Mouse (Mus musculus): ENCODE results near the gene Npcd. TPM values are rescaled to one million over a fixed set of nuclear protein-coding genes. Genes with fewer than 3 reads are reported as not detected.

Gene Npcd
- polyA plus RNA-seq, 1 experiment from 2014 or later = 0.77 TPM

- Histone ChIP-seq H3K9me3 (ENCODE audit: control insufficient read depth, low read depth, low read length) (no peaks in the 10 kb centered on the region), H3K4me2 (replicated peaks; ENCODE audit: low read depth, low read length) (no peak overlapping the region), H3K27me3 (ENCODE audit: control insufficient read depth, insufficient read depth, low read length) (no peaks in the 10 kb centered on the region), H3K9ac (replicated peaks; ENCODE audit: low read depth, low read length) (no peak overlapping the region), H3K36me3 (ENCODE audit: control insufficient read depth, insufficient read depth, low read length) (peaks cover 11% of the 10 kb centered on the region; the same call in 1 of the 2 replicates), H3K4me3 (ENCODE audit: low read depth, low read length) (no peak overlapping the region), H3K27ac (ENCODE audit: low read length) (no peak overlapping the region), H3K4me1 (ENCODE audit: control insufficient read depth, insufficient read depth, low read length) (no peaks in the 10 kb centered on the region)
- 83% methylated on average over 7 of the region's 7 CpGs for WGBS
- ATAC-seq (ENCODE audit: insufficient number of reproducible peaks, insufficient read depth, low FRiP score, low read depth) = no peak
Measured at GRCm38 (mm10) chr15:79763601-79764246, 70.3 kb downstream of the Npcd start.

- ATAC-seq (ENCODE audit: insufficient number of reproducible peaks, insufficient read depth, low FRiP score, low read depth) = no peak
- H3K27me3 ChIP-seq (ENCODE audit: control insufficient read depth, insufficient read depth, low read length) = no peaks in the 10 kb centered on the region
- no peaks in the 10 kb centered on the region for H3K4me1 ChIP-seq (ENCODE audit: control insufficient read depth, insufficient read depth, low read length)
- no peak overlapping the region for H3K27ac ChIP-seq (ENCODE audit: low read length)
- no peak overlapping the region for H3K9ac ChIP-seq (replicated peaks; ENCODE audit: low read depth, low read length)
- H3K36me3 ChIP-seq (ENCODE audit: control insufficient read depth, insufficient read depth, low read length) = peaks cover 11% of the 10 kb centered on the region; the same call in 1 of the 2 replicates
- WGBS = 90% methylated on average over 9 of the region's 9 CpGs
- no peak overlapping the region for H3K4me2 ChIP-seq (replicated peaks; ENCODE audit: low read depth, low read length)
- H3K4me3 ChIP-seq (ENCODE audit: low read depth, low read length) = no peak overlapping the region
- no peaks in the 10 kb centered on the region for H3K9me3 ChIP-seq (ENCODE audit: control insufficient read depth, low read depth, low read length)
Measured at GRCm38 (mm10) chr15:79763001-79763400, 71.0 kb downstream of the Npcd start.

- Histone ChIP-seq H3K4me1 (ENCODE audit: control insufficient read depth, insufficient read depth, low read length) (no peaks in the 10 kb centered on the region), H3K4me2 (replicated peaks; ENCODE audit: low read depth, low read length) (no peak overlapping the region), H3K36me3 (ENCODE audit: control insufficient read depth, insufficient read depth, low read length) (peaks cover 11% of the 10 kb centered on the region; the same call in 1 of the 2 replicates), H3K27ac (ENCODE audit: low read length) (no peak overlapping the region), H3K9me3 (ENCODE audit: control insufficient read depth, low read depth, low read length) (no peaks in the 10 kb centered on the region), H3K9ac (replicated peaks; ENCODE audit: low read depth, low read length) (no peak overlapping the region), H3K27me3 (ENCODE audit: control insufficient read depth, insufficient read depth, low read length) (no peaks in the 10 kb centered on the region), H3K4me3 (ENCODE audit: low read depth, low read length) (no peak overlapping the region)
- ATAC-seq (ENCODE audit: insufficient number of reproducible peaks, insufficient read depth, low FRiP score, low read depth) = no peak
- 89% methylated on average over 6 of the region's 6 CpGs for WGBS
Measured at GRCm38 (mm10) chr15:79760956-79761355, 73.1 kb downstream of the Npcd start.

- WGBS = 83% methylated on average over 3 of the region's 3 CpGs
- Histone ChIP-seq H3K27ac (ENCODE audit: low read length) (no peak overlapping the region), H3K27me3 (ENCODE audit: control insufficient read depth, insufficient read depth, low read length) (no peaks in the 10 kb centered on the region), H3K4me2 (replicated peaks; ENCODE audit: low read depth, low read length) (no peak overlapping the region), H3K9me3 (ENCODE audit: control insufficient read depth, low read depth, low read length) (no peaks in the 10 kb centered on the region), H3K36me3 (ENCODE audit: control insufficient read depth, insufficient read depth, low read length) (0 out of 2 replicates have a peak, but pooled peaks cover 4% of the 10 kb centered on the region), H3K4me1 (ENCODE audit: control insufficient read depth, insufficient read depth, low read length) (no peaks in the 10 kb centered on the region), H3K9ac (replicated peaks; ENCODE audit: low read depth, low read length) (no peak overlapping the region), H3K4me3 (ENCODE audit: low read depth, low read length) (no peak overlapping the region)
- no peak for ATAC-seq (ENCODE audit: insufficient number of reproducible peaks, insufficient read depth, low FRiP score, low read depth)
Measured at GRCm38 (mm10) chr15:79757118-79757517, 76.9 kb downstream of the Npcd start.

- H3K4me3 ChIP-seq (ENCODE audit: low read depth, low read length) = no peak overlapping the region
- no peaks in the 10 kb centered on the region for H3K4me1 ChIP-seq (ENCODE audit: control insufficient read depth, insufficient read depth, low read length)
- H3K36me3 ChIP-seq (ENCODE audit: control insufficient read depth, insufficient read depth, low read length) = no peaks in the 10 kb centered on the region
- no peaks in the 10 kb centered on the region for H3K27me3 ChIP-seq (ENCODE audit: control insufficient read depth, insufficient read depth, low read length)
- H3K4me2 ChIP-seq (replicated peaks; ENCODE audit: low read depth, low read length) = no peak overlapping the region
- no peak overlapping the region for H3K9ac ChIP-seq (replicated peaks; ENCODE audit: low read depth, low read length)
- H3K9me3 ChIP-seq (ENCODE audit: control insufficient read depth, low read depth, low read length) = no peaks in the 10 kb centered on the region
- ATAC-seq (ENCODE audit: insufficient number of reproducible peaks, insufficient read depth, low FRiP score, low read depth) = no peak
- 71% methylated on average over 8 of the region's 8 CpGs for WGBS
- H3K27ac ChIP-seq (ENCODE audit: low read length) = no peak overlapping the region
Measured at GRCm38 (mm10) chr15:79755977-79756625, 77.9 kb downstream of the Npcd start.

- Histone ChIP-seq H3K9me3 (ENCODE audit: control insufficient read depth, low read depth, low read length) (no peaks in the 10 kb centered on the region), H3K9ac (replicated peaks; ENCODE audit: low read depth, low read length) (no peak overlapping the region), H3K27ac (ENCODE audit: low read length) (no peak overlapping the region), H3K36me3 (ENCODE audit: control insufficient read depth, insufficient read depth, low read length) (no peaks in the 10 kb centered on the region), H3K4me1 (ENCODE audit: control insufficient read depth, insufficient read depth, low read length) (no peaks in the 10 kb centered on the region), H3K27me3 (ENCODE audit: control insufficient read depth, insufficient read depth, low read length) (no peaks in the 10 kb centered on the region), H3K4me3 (ENCODE audit: low read depth, low read length) (no peak overlapping the region), H3K4me2 (replicated peaks; ENCODE audit: low read depth, low read length) (no peak overlapping the region)
- WGBS = 81% methylated on average over 4 of the region's 4 CpGs
- ATAC-seq (ENCODE audit: insufficient number of reproducible peaks, insufficient read depth, low FRiP score, low read depth) = no peak
Measured at GRCm38 (mm10) chr15:79755176-79755575, 78.9 kb downstream of the Npcd start.

GRCm38 (mm10) chr15:79753873-79754272 lies 80.2 kb downstream of the Npcd start:
- no peak for ATAC-seq (ENCODE audit: insufficient number of reproducible peaks, insufficient read depth, low FRiP score, low read depth)
- 54% methylated on average over 4 of the region's 4 CpGs for WGBS
- H3K9ac ChIP-seq (replicated peaks; ENCODE audit: low read depth, low read length) = no peak overlapping the region

GRCm38 (mm10) chr15:79753420-79753752 lies 80.7 kb downstream of the Npcd start:
- H3K4me2 ChIP-seq (replicated peaks; ENCODE audit: low read depth, low read length) = no peak overlapping the region
- H3K9me3 ChIP-seq (ENCODE audit: control insufficient read depth, low read depth, low read length) = no peaks in the 10 kb centered on the region
- WGBS = 89% methylated on average over 3 of the region's 3 CpGs
- no peak overlapping the region for H3K4me3 ChIP-seq (ENCODE audit: low read depth, low read length)
- H3K36me3 ChIP-seq (ENCODE audit: control insufficient read depth, insufficient read depth, low read length) = no peaks in the 10 kb centered on the region
- ATAC-seq (ENCODE audit: insufficient number of reproducible peaks, insufficient read depth, low FRiP score, low read depth) = no peak
- H3K27me3 ChIP-seq (ENCODE audit: control insufficient read depth, insufficient read depth, low read length) = no peaks in the 10 kb centered on the region
- H3K27ac ChIP-seq (ENCODE audit: low read length) = no peak overlapping the region
- H3K9ac ChIP-seq (replicated peaks; ENCODE audit: low read depth, low read length) = no peak overlapping the region
- H3K4me1 ChIP-seq (ENCODE audit: control insufficient read depth, insufficient read depth, low read length) = no peaks in the 10 kb centered on the region

More at GRCm38 (mm10) chr15:79753873-79754272, 80.2 kb downstream of the Npcd start:
- H3K9me3 ChIP-seq (ENCODE audit: control insufficient read depth, low read depth, low read length) = no peaks in the 10 kb centered on the region
- H3K27ac ChIP-seq (ENCODE audit: low read length) = no peak overlapping the region
- no peak overlapping the region for H3K4me2 ChIP-seq (replicated peaks; ENCODE audit: low read depth, low read length)
- no peaks in the 10 kb centered on the region for H3K36me3 ChIP-seq (ENCODE audit: control insufficient read depth, insufficient read depth, low read length)
- H3K27me3 ChIP-seq (ENCODE audit: control insufficient read depth, insufficient read depth, low read length) = no peaks in the 10 kb centered on the region
- no peak overlapping the region for H3K4me3 ChIP-seq (ENCODE audit: low read depth, low read length)
- no peaks in the 10 kb centered on the region for H3K4me1 ChIP-seq (ENCODE audit: control insufficient read depth, insufficient read depth, low read length)
